Mouse (Mus musculus): ENCODE results near the gene Tmem9. TPM values are rescaled to one million over a fixed set of nuclear protein-coding genes. Genes with fewer than 3 reads are reported as not detected.

Gene Tmem9
- total and polyA plus RNA-seq, 2 experiments from 2014 or later, result 91.7 to 156 TPM

- Histone ChIP-seq H3K4me1 (ENCODE audit: insufficient read depth) (no peaks in the 10 kb centered on the region), H3K9ac (no peak overlapping the region), H3K4me2 (ENCODE audit: low read depth) (no peak overlapping the region), H3K4me3 (ENCODE audit: low read depth, low read length) (no peak overlapping the region), H3K27me3 (ENCODE audit: insufficient read depth, low read length) (no peaks in the 10 kb centered on the region), H3K9me3 (ENCODE audit: low read length) (no peaks in the 10 kb centered on the region), H3K36me3 (ENCODE audit: insufficient read depth) (no peaks in the 10 kb centered on the region), H3K27ac (ENCODE audit: low read depth, low read length) (no peak overlapping the region)
- no peak for DNase-seq
- ATAC-seq, result no peak
- no peak for TF ChIP-seq CTCF (IDR thresholded peaks at IDR 0.05; ENCODE audit: low read depth)
- 68% methylated on average over 5 of the region's 5 CpGs for WGBS
These were observed 23.8 kb upstream of the Tmem9 start for GRCm38 (mm10) chr1:135984105-135984504.

DNA sequence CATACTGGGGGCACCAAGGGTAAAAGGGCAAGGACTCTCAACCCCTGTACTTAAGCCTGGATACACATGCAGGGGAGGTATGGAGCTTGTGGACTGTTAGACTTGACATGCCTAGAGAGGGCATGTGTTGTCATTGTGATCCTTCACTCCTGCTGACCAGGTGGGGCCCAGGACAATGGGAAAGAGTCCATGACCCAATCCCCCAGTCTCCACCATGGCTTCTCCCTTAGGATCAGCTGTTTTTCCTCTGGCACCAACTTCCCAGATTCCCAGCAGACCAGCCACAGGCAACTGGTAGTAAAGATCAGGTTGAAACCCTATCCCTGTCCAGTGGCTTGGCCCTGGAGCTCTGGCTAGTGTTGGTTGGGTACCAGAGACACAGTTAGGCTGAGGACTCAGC lies 18.1 kb upstream of the Tmem9 start:
- DNase-seq (no peak), ATAC-seq (no peak)
- Histone ChIP-seq H3K4me3 (ENCODE audit: low read depth, low read length) (no peak overlapping the region), H3K36me3 (ENCODE audit: insufficient read depth) (no peaks in the 10 kb centered on the region), H3K4me2 (ENCODE audit: low read depth) (no peak overlapping the region), H3K9ac (no peak overlapping the region), H3K27me3 (ENCODE audit: insufficient read depth, low read length) (no peaks in the 10 kb centered on the region), H3K9me3 (ENCODE audit: low read length) (no peaks in the 10 kb centered on the region), H3K4me1 (ENCODE audit: insufficient read depth) (no peaks in the 10 kb centered on the region), H3K27ac (ENCODE audit: low read depth, low read length) (no peak overlapping the region)
- TF ChIP-seq CTCF (IDR thresholded peaks at IDR 0.05; ENCODE audit: low read depth), result no peak

- Histone ChIP-seq H3K9ac (no peak overlapping the region), H3K4me2 (ENCODE audit: low read depth) (no peak overlapping the region), H3K9me3 (ENCODE audit: low read length) (no peaks in the 10 kb centered on the region), H3K27me3 (ENCODE audit: insufficient read depth, low read length) (no peaks in the 10 kb centered on the region), H3K4me1 (ENCODE audit: insufficient read depth) (no peaks in the 10 kb centered on the region), H3K27ac (ENCODE audit: low read depth, low read length) (no peak overlapping the region), H3K36me3 (ENCODE audit: insufficient read depth) (no peaks in the 10 kb centered on the region), H3K4me3 (ENCODE audit: low read depth, low read length) (no peak overlapping the region)
- TF ChIP-seq CTCF (IDR thresholded peaks at IDR 0.05; ENCODE audit: low read depth), result no peak
- no peak for DNase-seq
- WGBS, result 82% methylated on average over 4 of the region's 4 CpGs
- no peak for ATAC-seq
These were observed 14.5 kb upstream of the Tmem9 start for GRCm38 (mm10) chr1:135993470-135993869.

GRCm38 (mm10) chr1:135997537-135997936 lies 10.4 kb upstream of the Tmem9 start:
- Histone ChIP-seq H3K27ac (ENCODE audit: low read depth, low read length) (no peak overlapping the region), H3K27me3 (ENCODE audit: insufficient read depth, low read length) (no peaks in the 10 kb centered on the region), H3K36me3 (ENCODE audit: insufficient read depth) (no peaks in the 10 kb centered on the region), H3K4me2 (ENCODE audit: low read depth) (no peak overlapping the region), H3K4me3 (ENCODE audit: low read depth, low read length) (no peak overlapping the region), H3K4me1 (ENCODE audit: insufficient read depth) (no peaks in the 10 kb centered on the region), H3K9ac (no peak overlapping the region), H3K9me3 (ENCODE audit: low read length) (no peaks in the 10 kb centered on the region)
- TF ChIP-seq CTCF (IDR thresholded peaks at IDR 0.05; ENCODE audit: low read depth), result no peak
- DNase-seq (no peak), ATAC-seq (no peak)
- 74% methylated on average over 7 of the region's 7 CpGs for WGBS

DNA sequence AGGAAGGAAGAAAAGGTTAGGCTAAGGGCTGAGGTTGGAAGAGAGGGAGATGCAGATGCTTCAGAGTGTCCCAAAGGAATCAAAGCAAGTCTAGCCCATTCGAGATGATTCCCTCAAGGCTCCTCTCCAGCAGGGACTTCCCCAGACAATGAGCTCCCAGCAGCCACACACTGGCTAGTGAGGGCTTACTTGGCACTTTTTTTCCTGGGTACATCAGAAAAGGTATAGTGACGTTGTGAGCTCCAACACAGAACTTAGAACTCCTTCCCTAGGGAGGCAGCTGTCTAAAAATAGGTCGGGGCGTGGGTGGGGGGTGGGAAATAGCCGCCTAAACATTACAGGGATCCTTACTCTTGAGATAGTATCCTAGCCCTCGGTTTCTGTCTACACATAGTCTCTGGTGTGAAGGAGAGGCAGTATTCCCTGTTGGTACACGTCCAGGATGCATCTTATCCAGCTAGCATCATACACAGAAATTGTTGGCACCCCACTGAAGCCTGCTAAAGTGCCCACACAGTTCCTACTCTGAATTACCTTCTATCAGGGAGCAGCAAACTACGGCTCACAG lies 8.1 kb upstream of the Tmem9 start:
- no peak for DNase-seq
- ATAC-seq, result no peak
- H3K4me3 ChIP-seq (ENCODE audit: low read depth, low read length), result no peak overlapping the region
- TF ChIP-seq CTCF (IDR thresholded peaks at IDR 0.05; ENCODE audit: low read depth), result no peak
- no peak overlapping the region for H3K9ac ChIP-seq
- H3K4me1 ChIP-seq (ENCODE audit: insufficient read depth), result no peaks in the 10 kb centered on the region
- no peaks in the 10 kb centered on the region for H3K36me3 ChIP-seq (ENCODE audit: insufficient read depth)
- H3K4me2 ChIP-seq (ENCODE audit: low read depth), result no peak overlapping the region
- no peaks in the 10 kb centered on the region for H3K27me3 ChIP-seq (ENCODE audit: insufficient read depth, low read length)
- no peak overlapping the region for H3K27ac ChIP-seq (ENCODE audit: low read depth, low read length)
- H3K9me3 ChIP-seq (ENCODE audit: low read length), result no peaks in the 10 kb centered on the region
- 57% methylated on average over 8 of the region's 8 CpGs for WGBS

GRCm38 (mm10) chr1:136001438-136001837 lies 6.5 kb upstream of the Tmem9 start:
- no peak for TF ChIP-seq CTCF (IDR thresholded peaks at IDR 0.05; ENCODE audit: low read depth)
- DNase-seq (no peak), ATAC-seq (no peak)
- Histone ChIP-seq H3K4me2 (ENCODE audit: low read depth) (no peak overlapping the region), H3K9me3 (ENCODE audit: low read length) (no peaks in the 10 kb centered on the region), H3K4me1 (ENCODE audit: insufficient read depth) (no peaks in the 10 kb centered on the region), H3K9ac (no peak overlapping the region), H3K4me3 (ENCODE audit: low read depth, low read length) (no peak overlapping the region), H3K27ac (ENCODE audit: low read depth, low read length) (no peak overlapping the region), H3K36me3 (ENCODE audit: insufficient read depth) (no peaks in the 10 kb centered on the region), H3K27me3 (ENCODE audit: insufficient read depth, low read length) (no peaks in the 10 kb centered on the region)
- 90% methylated on average over 2 of the region's 2 CpGs for WGBS

GRCm38 (mm10) chr1:136006292-136006748 lies 1.6 kb upstream of the Tmem9 start, which contains the start of gene Igfn1:
Gene Igfn1, minus strand, starts transcription at chr1:136006342.
- Histone ChIP-seq H3K9me3 (ENCODE audit: low read length) (no peaks in the 10 kb centered on the region), H3K27me3 (ENCODE audit: insufficient read depth, low read length) (peaks cover 6% of the 10 kb centered on the region; the same call in 1 of the 2 replicates), H3K4me2 (ENCODE audit: low read depth) (0 out of 2 replicates have a peak within 1 kb of the TSS, but pooled peaks have one; percentile 56), H3K9ac (no peak within 1 kb of the TSS), H3K4me1 (ENCODE audit: insufficient read depth) (no peaks in the 10 kb centered on the region), H3K36me3 (ENCODE audit: insufficient read depth) (no peaks in the 10 kb centered on the region), H3K4me3 (ENCODE audit: low read depth, low read length) (peak within 1 kb of the TSS; percentile 23; the same call in 1 of the 2 replicates), H3K27ac (ENCODE audit: low read depth, low read length) (no peak within 1 kb of the TSS)
- WGBS, result 88% methylated on average over 3 of the region's 3 CpGs
- no peak for TF ChIP-seq CTCF (IDR thresholded peaks at IDR 0.05; ENCODE audit: low read depth)
- ATAC-seq (no peak), DNase-seq (no peak)
